Mouse (Mus musculus) lung, adult 2 months (tissue): ENCODE data around the gene Adamtsl2.

Experiments
- CTCF ChIP-seq: fragments of 200-500 bp; IDR thresholded peaks from 2 replicates; pipeline ENCODE4 v1.5.1; 2011; ENCODE audit warnings: mild to moderate bottlenecking, low read length, control low read depth; ENCODE audit not compliant: insufficient read depth
- POLR2A ChIP-seq: fragments of 200-500 bp; IDR thresholded peaks from 2 replicates; pipeline ENCODE4 v1.6.1; 2011; ENCODE audit warnings: low read depth, mild to moderate bottlenecking, control low read depth, low read length, borderline replicate concordance; ENCODE audit errors: extremely low read depth

DNA sequence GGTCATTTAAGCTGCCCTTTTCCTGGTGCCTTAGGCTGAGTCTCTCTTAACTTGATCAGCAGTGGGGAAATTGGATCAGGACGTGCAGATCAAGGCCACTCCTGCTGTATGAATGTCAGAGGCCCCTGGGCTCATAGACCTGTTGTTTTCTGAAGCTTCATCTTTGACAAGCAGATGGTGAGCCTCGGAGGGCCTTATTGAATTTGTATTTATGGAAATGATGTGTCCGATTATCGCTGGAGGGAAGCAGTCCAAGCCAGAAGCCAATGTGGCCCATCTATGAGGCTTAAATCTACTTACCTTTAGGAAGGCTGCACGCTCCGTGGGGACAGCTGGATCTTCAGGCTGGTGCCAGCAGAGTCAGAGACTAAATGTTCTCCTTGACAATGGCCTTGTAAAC, 77.4 kb downstream of the Adamtsl2 start:
- TF ChIP-seq POLR2A (no peak), CTCF (no peak)
